Mouse (Mus musculus) kidney, adult 18-20 months (tissue): ENCODE data around the gene Olfr1231.

Experiments
- DNase-seq: peaks from one replicate; pipeline ENCODE4 v3.0.0; 2021

Olfr1231 gene

DNA sequence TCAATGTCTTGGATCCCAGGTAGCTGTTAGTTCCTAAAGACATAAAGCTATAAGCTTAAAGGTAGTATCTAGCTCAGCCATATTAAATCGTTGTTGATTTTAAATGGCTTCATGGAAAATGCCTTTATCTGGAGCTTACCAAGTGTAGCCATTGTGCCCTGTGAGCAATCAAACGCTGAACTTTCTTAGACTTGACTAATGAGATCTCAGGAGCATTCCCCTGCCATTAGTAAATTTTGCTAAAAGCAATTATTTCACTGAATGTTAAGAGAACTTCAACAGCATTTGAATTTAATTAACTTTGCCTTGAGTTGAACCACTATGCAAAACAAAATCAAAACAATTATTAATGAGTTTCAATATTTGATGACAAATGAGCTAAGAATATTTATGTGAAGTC lies at the start of gene Olfr1231:
TSS of gene Olfr1231 (minus strand) at position 101 of the 400 bp plus-strand sequence.
- DNase-seq: no peak

GRCm38 (mm10) chr2:89342298-89342697 lies 35.4 kb upstream of the Olfr1231 start, which contains the start of gene Olfr1233:
Olfr1233 (minus strand) TSS chr2:89342398.
- no peak for DNase-seq

GRCm38 (mm10) chr2:89329575-89329974 lies 22.7 kb upstream of the Olfr1231 start, which contains the start of gene Olfr1232:
Olfr1232 (minus strand) TSS chr2:89329675.
- DNase-seq: no peak

DNA sequence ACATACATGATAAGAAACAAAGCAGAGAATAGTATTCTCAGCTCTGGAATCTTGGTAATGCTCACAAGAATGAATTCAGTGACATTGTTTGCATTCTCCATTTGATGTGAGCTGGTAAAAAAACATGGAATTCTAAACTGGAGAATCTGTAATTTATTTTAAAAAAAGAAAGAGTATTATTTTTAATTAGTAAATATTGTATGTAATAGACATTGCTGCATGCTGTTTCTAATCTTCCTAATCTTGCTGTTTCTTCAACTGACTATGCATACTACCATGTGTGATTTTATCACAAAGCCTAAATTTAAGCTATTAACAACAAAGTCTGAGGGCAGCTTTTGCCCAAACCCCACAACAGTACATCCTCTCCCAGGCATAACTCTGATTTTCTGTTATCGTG lies 9.7 kb downstream of the Olfr1231 start, which contains the start of gene Olfr1230:
TSS of gene Olfr1230 (minus strand) at position 101 of the 400 bp plus-strand sequence.
- no peak for DNase-seq

GRCm38 (mm10) chr2:89287914-89288313 lies 19.0 kb downstream of the Olfr1231 start, which contains the start of gene Olfr1229:
Olfr1229 (minus strand) TSS chr2:89288014.
- DNase-seq: no peak

- DNase-seq: no peak
Measured at GRCm38 (mm10) chr2:89253962-89254361, 52.9 kb downstream of the Olfr1231 start, which contains the start of gene Olfr1228. Olfr1228 (minus strand) TSS chr2:89254062.
